Mouse (Mus musculus) mesoderm, embryonic 11.5 days (tissue): ENCODE data around the gene Josd2.
A peak's percentile ranks its signal among the peaks of the same experiment; 100 is the strongest.

Experiments used
- DNase-seq: peaks from one replicate; pipeline ENCODE4 v3.0.0-alpha.2; 2012; ENCODE audit warnings: low read depth, low spot score

Josd2 gene

GRCm38 (mm10) chr7:44467811-44468411 lies at the start of gene Josd2:
TSS of gene Josd2 (plus strand) at chr7:44467980.
- DNase-seq = peak; percentile 98

- no peak for DNase-seq
Measured at GRCm38 (mm10) chr7:44427666-44428065, 40.1 kb upstream of the Josd2 start.

- peak; percentile 80 for DNase-seq
Measured at GRCm38 (mm10) chr7:44428171-44428950, 39.4 kb upstream of the Josd2 start.

- DNase-seq = peak; percentile 83
Measured at GRCm38 (mm10) chr7:44428968-44429521, 38.7 kb upstream of the Josd2 start, which contains the start of gene Lrrc4b. TSS of gene Lrrc4b (plus strand) at chr7:44429018.

- DNase-seq = no peak
Measured at GRCm38 (mm10) chr7:44429534-44430488, 38.0 kb upstream of the Josd2 start.

GRCm38 (mm10) chr7:44432550-44432949 lies 35.2 kb upstream of the Josd2 start:
- DNase-seq = no peak

- peak; percentile 84 for DNase-seq
Measured at GRCm38 (mm10) chr7:44433371-44433770, 34.4 kb upstream of the Josd2 start.

- DNase-seq = no peak
Measured at GRCm38 (mm10) chr7:44434089-44434488, 33.7 kb upstream of the Josd2 start.

GRCm38 (mm10) chr7:44435796-44436195 lies 32.0 kb upstream of the Josd2 start:
- DNase-seq = no peak

- no peak for DNase-seq
Measured at GRCm38 (mm10) chr7:44436267-44436666, 31.5 kb upstream of the Josd2 start.

GRCm38 (mm10) chr7:44437188-44437587 lies 30.6 kb upstream of the Josd2 start:
- DNase-seq = no peak

GRCm38 (mm10) chr7:44437933-44438332 lies 29.8 kb upstream of the Josd2 start:
- DNase-seq = no peak

GRCm38 (mm10) chr7:44439696-44440095 lies 28.1 kb upstream of the Josd2 start:
- no peak for DNase-seq

GRCm38 (mm10) chr7:44440479-44440878 lies 27.3 kb upstream of the Josd2 start:
- no peak for DNase-seq

GRCm38 (mm10) chr7:44441180-44441579 lies 26.6 kb upstream of the Josd2 start:
- DNase-seq = no peak

GRCm38 (mm10) chr7:44441648-44442109 lies 26.1 kb upstream of the Josd2 start:
- DNase-seq = no peak

- no peak for DNase-seq
Measured at GRCm38 (mm10) chr7:44442407-44442821, 25.4 kb upstream of the Josd2 start.

- DNase-seq = no peak
Measured at GRCm38 (mm10) chr7:44443268-44444173, 24.3 kb upstream of the Josd2 start.

- DNase-seq = no peak
Measured at GRCm38 (mm10) chr7:44444886-44445527, 22.8 kb upstream of the Josd2 start.

- no peak for DNase-seq
Measured at GRCm38 (mm10) chr7:44445528-44445923, 22.3 kb upstream of the Josd2 start.
